Mouse (Mus musculus): ENCODE measurements around the gene 1110059E24Rik. TPM values are rescaled to one million over a fixed set of nuclear protein-coding genes. Genes with fewer than 3 reads are reported as not detected.

1110059E24Rik gene
- polyA plus RNA-seq, 1 experiment from 2014 or later, result 36.6 TPM

GRCm38 (mm10) chr19:21577443-21577842 lies 75.3 kb downstream of the 1110059E24Rik start:
- DNase-seq (ENCODE audit: low spot score) (no peak), ATAC-seq (replicated peaks; ENCODE audit: low FRiP score) (no peak)
- H3K27me3 ChIP-seq (replicated peaks; ENCODE audit: control insufficient read depth, insufficient read depth, low read length), result no peaks in the 10 kb centered on the region
- no peaks in the 10 kb centered on the region for H3K4me1 ChIP-seq (replicated peaks; ENCODE audit: control insufficient read depth, insufficient read depth, low read length)
- H3K4me3 ChIP-seq (ENCODE audit: low read depth, low read length), result no peak overlapping the region
- no peak overlapping the region for H3K4me2 ChIP-seq
- H3K9me3 ChIP-seq (ENCODE audit: control insufficient read depth, low read length), result no peaks in the 10 kb centered on the region
- no peaks in the 10 kb centered on the region for H3K36me3 ChIP-seq (ENCODE audit: control insufficient read depth, insufficient read depth, low read length)
- H3K27ac ChIP-seq (ENCODE audit: low read depth, low read length), result no peak overlapping the region
- no peak overlapping the region for H3K9ac ChIP-seq (ENCODE audit: low read depth, low read length)
- WGBS, result 67% methylated on average over 3 of the region's 3 CpGs

- 78% methylated on average over 7 of the region's 7 CpGs for WGBS
- Histone ChIP-seq H3K27me3 (replicated peaks; ENCODE audit: control insufficient read depth, insufficient read depth, low read length) (no peaks in the 10 kb centered on the region), H3K9ac (ENCODE audit: low read depth, low read length) (no peak overlapping the region), H3K9me3 (ENCODE audit: control insufficient read depth, low read length) (no peaks in the 10 kb centered on the region), H3K36me3 (ENCODE audit: control insufficient read depth, insufficient read depth, low read length) (no peaks in the 10 kb centered on the region), H3K4me3 (ENCODE audit: low read depth, low read length) (no peak overlapping the region), H3K4me1 (replicated peaks; ENCODE audit: control insufficient read depth, insufficient read depth, low read length) (no peaks in the 10 kb centered on the region), H3K4me2 (no peak overlapping the region), H3K27ac (ENCODE audit: low read depth, low read length) (no peak overlapping the region)
- DNase-seq (ENCODE audit: low spot score) (no peak), ATAC-seq (replicated peaks; ENCODE audit: low FRiP score) (no peak)
These were observed 80.8 kb downstream of the 1110059E24Rik start for GRCm38 (mm10) chr19:21571986-21572385.

- H3K4me2 ChIP-seq, result no peak overlapping the region
- DNase-seq (ENCODE audit: low spot score), result peak; percentile 69
- 41% methylated on average over 16 of the region's 16 CpGs for WGBS
- H3K9me3 ChIP-seq (ENCODE audit: control insufficient read depth, low read length), result no peaks in the 10 kb centered on the region
- no peak overlapping the region for H3K9ac ChIP-seq (ENCODE audit: low read depth, low read length)
- no peak overlapping the region for H3K4me3 ChIP-seq (ENCODE audit: low read depth, low read length)
- no peaks in the 10 kb centered on the region for H3K4me1 ChIP-seq (replicated peaks; ENCODE audit: control insufficient read depth, insufficient read depth, low read length)
- no peaks in the 10 kb centered on the region for H3K27me3 ChIP-seq (replicated peaks; ENCODE audit: control insufficient read depth, insufficient read depth, low read length)
- no peak overlapping the region for H3K27ac ChIP-seq (ENCODE audit: low read depth, low read length)
- ATAC-seq (replicated peaks; ENCODE audit: low FRiP score), result peak; percentile 40
- no peaks in the 10 kb centered on the region for H3K36me3 ChIP-seq (ENCODE audit: control insufficient read depth, insufficient read depth, low read length)
These were observed 81.4 kb downstream of the 1110059E24Rik start for GRCm38 (mm10) chr19:21571223-21571980.

- DNase-seq (ENCODE audit: low spot score), result no peak
- 56% methylated on average over 8 of the region's 8 CpGs for WGBS
- Histone ChIP-seq H3K4me2 (no peak overlapping the region), H3K4me3 (ENCODE audit: low read depth, low read length) (no peak overlapping the region), H3K9me3 (ENCODE audit: control insufficient read depth, low read length) (no peaks in the 10 kb centered on the region), H3K27ac (ENCODE audit: low read depth, low read length) (no peak overlapping the region), H3K27me3 (replicated peaks; ENCODE audit: control insufficient read depth, insufficient read depth, low read length) (no peaks in the 10 kb centered on the region), H3K4me1 (replicated peaks; ENCODE audit: control insufficient read depth, insufficient read depth, low read length) (no peaks in the 10 kb centered on the region), H3K9ac (ENCODE audit: low read depth, low read length) (no peak overlapping the region), H3K36me3 (ENCODE audit: control insufficient read depth, insufficient read depth, low read length) (no peaks in the 10 kb centered on the region)
- no peak for ATAC-seq (replicated peaks; ENCODE audit: low FRiP score)
These were observed 82.0 kb downstream of the 1110059E24Rik start for GRCm38 (mm10) chr19:21570778-21571177.

- DNase-seq (ENCODE audit: low spot score) (no peak), ATAC-seq (replicated peaks; ENCODE audit: low FRiP score) (peak; percentile 74)
- WGBS, result 41% methylated on average over 3 of the region's 3 CpGs
- Histone ChIP-seq H3K27me3 (replicated peaks; ENCODE audit: control insufficient read depth, insufficient read depth, low read length) (no peaks in the 10 kb centered on the region), H3K9ac (ENCODE audit: low read depth, low read length) (no peak overlapping the region), H3K4me3 (ENCODE audit: low read depth, low read length) (no peak overlapping the region), H3K27ac (ENCODE audit: low read depth, low read length) (no peak overlapping the region), H3K4me2 (no peak overlapping the region), H3K9me3 (ENCODE audit: control insufficient read depth, low read length) (no peaks in the 10 kb centered on the region), H3K36me3 (ENCODE audit: control insufficient read depth, insufficient read depth, low read length) (no peaks in the 10 kb centered on the region), H3K4me1 (replicated peaks; ENCODE audit: control insufficient read depth, insufficient read depth, low read length) (no peaks in the 10 kb centered on the region)
These were observed 84.1 kb downstream of the 1110059E24Rik start for GRCm38 (mm10) chr19:21568528-21569185.

- Histone ChIP-seq H3K27ac (ENCODE audit: low read depth, low read length) (no peak overlapping the region), H3K9ac (ENCODE audit: low read depth, low read length) (no peak overlapping the region), H3K4me3 (ENCODE audit: low read depth, low read length) (no peak overlapping the region), H3K36me3 (ENCODE audit: control insufficient read depth, insufficient read depth, low read length) (no peaks in the 10 kb centered on the region), H3K4me2 (no peak overlapping the region), H3K27me3 (replicated peaks; ENCODE audit: control insufficient read depth, insufficient read depth, low read length) (no peaks in the 10 kb centered on the region), H3K4me1 (replicated peaks; ENCODE audit: control insufficient read depth, insufficient read depth, low read length) (no peaks in the 10 kb centered on the region), H3K9me3 (ENCODE audit: control insufficient read depth, low read length) (no peaks in the 10 kb centered on the region)
- ATAC-seq (replicated peaks; ENCODE audit: low FRiP score) (peak; percentile 50; the same call in 1 of the 2 replicates), DNase-seq (ENCODE audit: low spot score) (no peak)
- WGBS, result 68% methylated on average over 3 of the region's 3 CpGs
These were observed 84.8 kb downstream of the 1110059E24Rik start for GRCm38 (mm10) chr19:21567933-21568332.

GRCm38 (mm10) chr19:21566484-21566883 lies 86.3 kb downstream of the 1110059E24Rik start:
- no peak overlapping the region for H3K4me2 ChIP-seq
- H3K36me3 ChIP-seq (ENCODE audit: control insufficient read depth, insufficient read depth, low read length), result no peaks in the 10 kb centered on the region
- no peak for ATAC-seq (replicated peaks; ENCODE audit: low FRiP score)
- DNase-seq (ENCODE audit: low spot score), result no peak
- H3K9ac ChIP-seq (ENCODE audit: low read depth, low read length), result no peak overlapping the region
- no peaks in the 10 kb centered on the region for H3K4me1 ChIP-seq (replicated peaks; ENCODE audit: control insufficient read depth, insufficient read depth, low read length)
- no peaks in the 10 kb centered on the region for H3K9me3 ChIP-seq (ENCODE audit: control insufficient read depth, low read length)
- no peak overlapping the region for H3K27ac ChIP-seq (ENCODE audit: low read depth, low read length)
- H3K4me3 ChIP-seq (ENCODE audit: low read depth, low read length), result no peak overlapping the region
- no peaks in the 10 kb centered on the region for H3K27me3 ChIP-seq (replicated peaks; ENCODE audit: control insufficient read depth, insufficient read depth, low read length)
- 82% methylated on average over 5 of the region's 5 CpGs for WGBS

GRCm38 (mm10) chr19:21564461-21564797 lies 88.3 kb downstream of the 1110059E24Rik start:
- Histone ChIP-seq H3K9me3 (ENCODE audit: control insufficient read depth, low read length) (no peaks in the 10 kb centered on the region), H3K27me3 (replicated peaks; ENCODE audit: control insufficient read depth, insufficient read depth, low read length) (no peaks in the 10 kb centered on the region), H3K36me3 (ENCODE audit: control insufficient read depth, insufficient read depth, low read length) (no peaks in the 10 kb centered on the region), H3K4me1 (replicated peaks; ENCODE audit: control insufficient read depth, insufficient read depth, low read length) (no peaks in the 10 kb centered on the region), H3K27ac (ENCODE audit: low read depth, low read length) (no peak overlapping the region), H3K9ac (ENCODE audit: low read depth, low read length) (no peak overlapping the region), H3K4me2 (no peak overlapping the region), H3K4me3 (ENCODE audit: low read depth, low read length) (no peak overlapping the region)
- ATAC-seq (replicated peaks; ENCODE audit: low FRiP score) (no peak), DNase-seq (ENCODE audit: low spot score) (no peak)
- 8% methylated on average over 1 of the region's 1 CpGs for WGBS

All from liver, embryonic 11.5 days (tissue).